Mouse (Mus musculus) heart, adult 2 months (tissue): ENCODE measurements around the gene Gm10961. TPM values are rescaled to one million over a fixed set of nuclear protein-coding genes. Genes with fewer than 3 reads are reported as not detected.
"Not testable (repeated sequence)": the region's sequence is repeated elsewhere in the genome, so short reads cannot be mapped to it uniquely, and the experiment has no call there.

Experiments used
- DNase-seq, 2 experiments: peaks; one replicate each; pipeline ENCODE4 v3.0.0; 2021
- H3K27ac ChIP-seq: fragments of 200-600 bp; 2 replicates; pipeline ENCODE4 v1.8.1; 2022
- H3K27me3 ChIP-seq: fragments of 200-500 bp; 2 replicates; pipeline ENCODE4 v1.6.1; 2012; ENCODE audit warnings: mild to moderate bottlenecking, low read length, inconsistent platforms, mixed read lengths; ENCODE audit not compliant: control insufficient read depth, insufficient read depth
- H3K36me3 ChIP-seq: fragments of 200-500 bp; 2 replicates; pipeline ENCODE4 v1.6.1; 2012; ENCODE audit warnings: low read length, inconsistent platforms; ENCODE audit not compliant: control insufficient read depth, insufficient read depth
- H3K4me1 ChIP-seq: fragments of 200-500 bp; 2 replicates; pipeline ENCODE4 v1.6.1; 2011; ENCODE audit warnings: low read length; ENCODE audit not compliant: control insufficient read depth, insufficient read depth
- H3K4me3 ChIP-seq: fragments of 200-600 bp; 2 replicates; pipeline ENCODE4 v1.8.1; 2022
- H3K79me2 ChIP-seq: fragments of 200-500 bp; replicated peaks from 2 replicates; pipeline ENCODE4 v1.6.1; 2012; ENCODE audit warnings: mild to moderate bottlenecking, inconsistent platforms, low read length, moderate library complexity, mixed read lengths; ENCODE audit not compliant: control insufficient read depth, insufficient read depth
- H3K9ac ChIP-seq: fragments of 200-500 bp; 2 replicates; pipeline ENCODE4 v1.6.1; 2012; ENCODE audit warnings: low read depth, mild to moderate bottlenecking, control low read depth, inconsistent platforms, low read length, mixed read lengths
- CTCF ChIP-seq: fragments of 200-600 bp; IDR thresholded peaks from 2 replicates; pipeline ENCODE4 v1.8.1; 2022; ENCODE audit warnings: antibody characterized with exemption, mild to moderate bottlenecking, moderate library complexity
- EP300 ChIP-seq: fragments of 200-500 bp; IDR thresholded peaks from 2 replicates; pipeline ENCODE4 v1.6.1; 2011; ENCODE audit warnings: low read depth, low read length, control low read depth; ENCODE audit not compliant: insufficient read depth
- POLR2A ChIP-seq: fragments of 200-500 bp; IDR thresholded peaks from 2 replicates; pipeline ENCODE4 v1.6.1; 2011; ENCODE audit warnings: mild to moderate bottlenecking, low read depth, low read length, control low read depth; ENCODE audit not compliant: insufficient read depth
- WGBS: fragments of 180-500 bp; shearing (Covaris S2); methylation state at CpG from one replicate; pipeline ENCODE4 v1.1.7; 2018; 5-methylcytosine and 5-hydroxymethylcytosine counted together
- intact Hi-C: fragments of 180-260 bp; cut with DNase I; formaldehyde crosslinking; loops from one replicate; pipeline ENCODE4 v1.15.1; 2025
- polyA plus RNA-seq: library from polyadenylated mRNA; depleted of rRNA; stranded (reverse); fragments of >200 nt; gene quantifications from 2 replicates; pipeline ENCODE4 v1.2.3, GENCODE M21; 2012
- total RNA-seq, 2 experiments: library from RNA; stranded (reverse); gene quantifications; 2 replicates each; pipeline ENCODE4 v1.2.3; 2021

Gene Gm10961
- total and polyA plus RNA-seq, 3 experiments = not detected

DNA sequence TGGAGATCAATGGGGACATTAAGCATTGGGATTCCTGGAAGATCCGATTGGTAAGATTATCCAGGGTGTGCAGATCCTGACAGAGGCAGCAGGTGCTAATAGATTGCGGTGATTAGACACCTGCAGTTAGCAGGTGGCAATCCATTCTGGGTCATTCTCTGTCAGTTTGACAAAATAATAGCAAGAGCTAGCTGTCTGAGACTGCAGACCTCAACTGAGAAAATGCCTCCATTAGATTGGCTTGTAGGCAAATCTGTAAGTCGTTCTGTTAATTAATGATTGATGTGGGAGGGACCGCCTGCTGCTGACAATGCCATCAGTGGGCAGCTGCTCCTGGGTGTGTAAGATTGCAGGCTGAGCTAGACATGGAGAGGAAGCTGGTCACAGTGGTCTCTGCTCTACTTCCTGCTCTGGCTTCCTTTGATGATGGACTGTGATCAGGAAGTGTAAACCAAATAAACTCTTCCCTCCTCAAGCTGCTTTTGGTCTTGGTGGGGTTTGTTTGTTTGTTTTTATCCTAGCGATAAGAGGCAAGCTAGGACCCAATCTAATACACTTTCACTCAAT lies 6.6 kb downstream of the Gm10961 start:
- H3K27ac ChIP-seq = no peak overlapping the region
- H3K9ac ChIP-seq = no peak overlapping the region
- H3K27me3 ChIP-seq = no peaks in the 10 kb centered on the region
- WGBS = 49% methylated on average over 5 of the region's 5 CpGs
- H3K36me3 ChIP-seq = no peaks in the 10 kb centered on the region
- no peak overlapping the region for H3K4me3 ChIP-seq
- intact Hi-C loops = no loop called here
- no peak for TF ChIP-seq EP300
- no peak for TF ChIP-seq CTCF
- no peak for TF ChIP-seq POLR2A
- DNase-seq = no peak
- H3K4me1 ChIP-seq = no peaks in the 10 kb centered on the region
- H3K79me2 ChIP-seq = no peaks in the 10 kb centered on the region

- Histone ChIP-seq H3K27ac (no peak overlapping the region), H3K36me3 (no peaks in the 10 kb centered on the region), H3K4me3 (no peak overlapping the region), H3K27me3 (no peaks in the 10 kb centered on the region), H3K9ac (no peak overlapping the region), H3K79me2 (no peaks in the 10 kb centered on the region), H3K4me1 (no peaks in the 10 kb centered on the region)
- WGBS = 28% methylated on average over 3 of the region's 3 CpGs
- TF ChIP-seq EP300 (no peak), POLR2A (no peak), CTCF (no peak)
- DNase-seq = no peak
- intact Hi-C loops = no loop called here
Observed at GRCm38 (mm10) chr3:107646947-107647346, 15.8 kb downstream of the Gm10961 start.

- H3K27me3 ChIP-seq, H3K4me1 ChIP-seq, H3K4me3 ChIP-seq, H3K36me3 ChIP-seq, H3K27ac ChIP-seq, intact Hi-C loops, H3K9ac ChIP-seq, DNase-seq, H3K79me2 ChIP-seq: not testable (repeated sequence)
- 54% methylated on average over 5 of the region's 5 CpGs for WGBS
Observed at GRCm38 (mm10) chr3:107650276-107650675, 19.2 kb downstream of the Gm10961 start.

DNA sequence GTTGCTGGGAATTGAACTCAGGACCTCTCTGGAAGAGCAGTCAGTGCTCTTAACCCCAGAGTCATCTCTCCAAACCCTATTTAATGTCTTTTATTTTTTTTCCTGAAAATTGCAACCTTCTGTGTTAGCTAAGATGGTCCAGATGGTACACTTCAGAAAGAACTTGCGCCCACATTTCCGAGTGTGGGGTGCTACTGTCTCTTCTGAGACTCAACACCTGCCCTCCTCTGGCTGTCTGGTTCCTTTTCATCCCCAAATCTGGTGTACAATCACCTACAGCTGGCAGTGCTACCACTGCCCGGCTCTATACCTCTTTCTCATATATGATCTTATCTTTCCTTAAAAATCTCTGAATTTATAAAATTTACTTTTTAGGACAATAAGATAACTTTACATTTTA lies 21.8 kb downstream of the Gm10961 start:
- DNase-seq = no peak
- TF ChIP-seq EP300 (no peak), POLR2A (no peak), CTCF (no peak)
- Histone ChIP-seq H3K27me3 (no peaks in the 10 kb centered on the region), H3K9ac (no peak overlapping the region), H3K79me2 (no peaks in the 10 kb centered on the region), H3K4me1 (no peaks in the 10 kb centered on the region), H3K36me3 (no peaks in the 10 kb centered on the region), H3K4me3 (no peak overlapping the region), H3K27ac (no peak overlapping the region)
- WGBS = 94% methylated on average over 3 of the region's 3 CpGs
- intact Hi-C loops = no loop called here

GRCm38 (mm10) chr3:107654861-107655260 lies 23.7 kb downstream of the Gm10961 start:
- 81% methylated on average over 3 of the region's 3 CpGs for WGBS
- no peak for DNase-seq
- no peak for TF ChIP-seq POLR2A
- no peak for TF ChIP-seq EP300
- Histone ChIP-seq H3K79me2 (no peaks in the 10 kb centered on the region), H3K27ac (no peak overlapping the region), H3K27me3 (no peaks in the 10 kb centered on the region), H3K4me1 (no peaks in the 10 kb centered on the region), H3K4me3 (no peak overlapping the region), H3K9ac (no peak overlapping the region), H3K36me3 (no peaks in the 10 kb centered on the region)
- intact Hi-C loops = no loop called here

DNA sequence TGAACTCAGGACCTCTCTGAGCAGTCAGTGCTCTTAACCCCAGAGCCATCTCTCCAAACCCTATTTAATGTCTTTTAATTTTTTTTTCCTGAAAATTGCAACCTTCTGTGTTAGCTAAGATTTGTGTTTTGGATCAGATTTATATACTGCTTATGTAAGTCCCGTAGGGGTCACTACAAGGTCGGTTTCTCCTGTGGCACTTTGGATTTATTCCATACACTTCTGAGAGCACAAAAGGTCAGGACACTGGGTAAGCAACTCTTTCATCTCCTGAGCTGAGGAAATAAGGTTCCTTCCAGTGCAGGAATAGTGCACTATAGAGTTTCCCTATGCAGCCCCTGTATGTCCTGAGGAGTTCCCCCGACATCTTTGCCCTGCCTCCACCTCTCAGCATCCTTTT lies 24.4 kb downstream of the Gm10961 start:
- 63% methylated on average over 3 of the region's 3 CpGs for WGBS
- intact Hi-C loops = no loop called here
- Histone ChIP-seq H3K4me3 (no peak overlapping the region), H3K36me3 (no peaks in the 10 kb centered on the region), H3K27me3 (no peaks in the 10 kb centered on the region), H3K79me2 (no peaks in the 10 kb centered on the region), H3K9ac (no peak overlapping the region), H3K4me1 (no peaks in the 10 kb centered on the region), H3K27ac (no peak overlapping the region)
- no peak for DNase-seq
- TF ChIP-seq POLR2A (no peak), CTCF (no peak), EP300 (no peak)

- H3K36me3 ChIP-seq = no peaks in the 10 kb centered on the region
- intact Hi-C loops = no loop called here
- TF ChIP-seq EP300 = no peak
- no peak for TF ChIP-seq POLR2A
- TF ChIP-seq CTCF = no peak
- no peaks in the 10 kb centered on the region for H3K79me2 ChIP-seq
- no peak overlapping the region for H3K27ac ChIP-seq
- 94% methylated on average over 2 of the region's 2 CpGs for WGBS
- H3K27me3 ChIP-seq = no peaks in the 10 kb centered on the region
- H3K4me3 ChIP-seq = no peak overlapping the region
- H3K4me1 ChIP-seq = no peaks in the 10 kb centered on the region
- H3K9ac ChIP-seq = no peak overlapping the region
- DNase-seq = no peak
Observed at GRCm38 (mm10) chr3:107656151-107656550, 25.0 kb downstream of the Gm10961 start.
